Mouse (Mus musculus) right cerebral cortex, postnatal 10 days (tissue): ENCODE data around the gene Zscan21.
"Not testable (repeated sequence)": the region's sequence is repeated elsewhere in the genome, so short reads cannot be mapped to it uniquely, and the experiment has no call there.

ENCODE experiments used
- DNase-seq, 2 experiments: peaks; one replicate each; pipeline ENCODE4 v3.0.0; 2021; ENCODE audit warnings: low spot score in 2 of 2

The Zscan21 gene

DNA sequence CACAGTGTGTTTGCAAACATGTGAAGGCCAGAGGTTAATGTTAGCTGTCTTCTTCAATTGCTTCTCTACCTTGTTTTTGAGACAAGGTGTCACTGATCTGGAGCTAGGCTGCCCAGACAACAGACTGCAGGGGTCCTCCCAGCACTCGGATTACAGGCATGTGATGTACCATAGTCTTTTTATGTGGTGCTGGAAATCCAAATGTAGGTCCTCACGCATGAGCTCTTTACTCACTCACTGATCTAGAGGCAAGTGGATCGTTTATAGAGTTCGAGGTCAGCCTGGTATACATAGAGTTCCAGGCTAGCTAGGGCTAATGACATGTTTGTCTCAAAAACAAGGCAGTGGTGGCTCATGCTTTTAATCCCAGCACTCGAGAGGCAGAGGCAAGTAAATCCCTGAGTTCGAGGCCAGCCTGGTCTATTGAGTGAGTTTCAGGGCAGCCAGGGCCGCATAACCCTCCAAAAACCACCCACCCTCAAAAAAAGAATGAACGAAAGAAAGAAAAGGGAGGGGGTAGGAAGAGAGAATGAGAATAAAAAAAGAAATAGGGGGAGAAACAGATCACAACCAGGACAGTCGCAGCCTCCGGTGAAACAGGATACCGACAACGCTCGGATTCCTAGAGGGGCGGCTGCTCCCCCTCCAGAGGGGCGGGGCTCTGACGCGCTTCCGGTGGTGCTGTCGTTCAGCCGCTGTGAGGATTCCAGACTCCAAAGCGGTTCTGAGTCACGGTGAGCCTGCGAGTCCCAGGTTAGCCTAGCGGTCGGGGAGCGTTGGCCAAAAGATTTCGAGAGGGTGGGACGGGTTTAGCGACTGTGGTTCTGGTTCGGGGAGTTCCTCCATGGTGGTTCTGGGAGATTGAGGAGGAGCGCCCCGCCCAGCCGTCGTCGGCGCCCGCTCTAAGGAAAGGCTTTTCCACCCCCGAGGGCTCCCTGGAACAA is at the start of gene Zscan21:
TSS of gene Zscan21 (plus strand) at position 649 of the 944 bp plus-strand sequence.
- DNase-seq: peak; percentile 92 to 93

DNA sequence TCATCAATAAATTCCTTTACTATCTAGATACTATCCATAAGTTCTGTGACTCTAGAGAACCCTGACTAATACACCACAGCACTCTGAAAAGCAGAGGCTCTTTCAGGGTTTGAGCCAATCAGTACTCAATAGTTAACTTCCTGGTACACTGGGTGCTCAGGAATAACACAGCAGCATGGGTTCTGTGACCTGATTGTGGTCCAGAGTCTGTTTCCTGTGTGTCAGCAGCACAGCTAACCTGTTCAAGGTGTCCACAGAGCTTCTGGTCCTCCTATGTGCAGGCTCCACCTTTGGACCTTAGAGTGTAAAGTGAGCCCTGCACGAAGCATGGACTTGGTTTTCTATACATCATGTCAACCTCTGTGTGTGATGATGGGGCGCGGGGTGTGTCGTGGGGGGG is 42.9 kb upstream of the Zscan21 start:
- DNase-seq: no peak

- DNase-seq: no peak
These were observed 41.0 kb upstream of the Zscan21 start for GRCm38 (mm10) chr5:138075684-138076083.

- DNase-seq: no peak
These were observed 40.6 kb upstream of the Zscan21 start for GRCm38 (mm10) chr5:138076148-138076547.

DNA sequence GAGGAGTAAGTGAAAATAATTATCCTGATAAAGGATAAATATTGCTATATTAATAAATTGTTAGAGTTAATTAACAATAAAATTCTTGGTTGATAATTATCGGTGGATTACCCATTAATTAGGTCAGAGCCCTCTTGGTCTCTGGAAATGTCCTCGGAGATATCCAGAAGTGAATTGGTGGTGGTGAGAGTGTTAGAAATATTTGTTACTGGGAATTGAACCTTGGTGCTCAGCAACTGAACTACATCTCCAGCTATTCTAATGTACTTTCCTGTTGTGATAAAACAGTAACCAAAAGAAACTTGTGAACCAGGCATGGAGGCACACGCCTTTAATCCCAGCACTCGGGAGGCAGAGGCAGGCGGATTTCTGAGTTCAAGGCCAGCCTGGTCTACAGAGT is 36.2 kb upstream of the Zscan21 start:
- no peak for DNase-seq

DNA sequence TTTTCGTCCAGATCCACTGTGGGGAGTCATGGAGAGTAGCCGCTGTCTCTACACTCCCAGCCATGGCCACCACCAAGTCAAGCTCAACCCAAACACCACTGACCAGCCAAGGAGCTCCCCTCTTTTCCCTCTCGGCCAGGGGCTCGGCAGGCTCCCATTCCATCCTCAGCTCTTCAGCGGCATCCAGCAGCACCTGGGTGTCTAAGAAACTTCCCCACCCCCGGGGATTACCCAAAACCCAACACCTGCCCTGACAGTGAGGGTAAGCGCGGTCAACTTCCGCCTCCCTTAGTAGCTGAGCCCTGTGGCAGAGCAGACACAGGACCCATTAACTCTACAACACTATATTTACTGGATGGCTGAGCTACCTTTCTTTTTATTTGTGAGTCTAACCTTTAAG is 35.3 kb upstream of the Zscan21 start:
- DNase-seq: no peak

DNA sequence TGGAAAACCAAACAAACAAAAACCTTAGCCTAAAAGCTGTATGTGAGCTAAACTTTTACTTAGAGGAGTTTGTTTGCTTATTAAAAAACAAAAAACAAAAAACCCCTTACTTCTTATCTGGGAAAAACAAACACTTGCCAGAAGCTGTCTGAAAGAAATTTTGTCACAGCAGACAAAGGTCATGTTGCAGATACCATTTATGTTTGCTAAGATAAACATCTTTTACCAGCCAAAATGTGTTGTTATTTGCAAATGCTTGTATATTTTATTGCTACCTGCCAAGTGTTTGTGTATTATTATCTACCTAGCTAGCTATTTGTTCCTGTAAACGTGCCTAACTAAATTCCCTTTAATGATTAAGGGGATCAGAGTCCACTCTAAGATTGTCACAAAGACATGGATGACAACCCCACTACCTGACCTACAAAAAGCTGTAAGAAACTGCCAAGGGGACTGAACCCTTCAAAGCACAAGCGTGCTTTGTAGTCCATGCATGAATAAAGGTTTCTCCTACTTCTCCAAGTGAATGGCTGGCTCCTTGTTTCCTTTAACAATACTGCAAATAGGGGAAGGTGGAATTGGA is 33.3 kb upstream of the Zscan21 start:
- DNase-seq: no peak

DNA sequence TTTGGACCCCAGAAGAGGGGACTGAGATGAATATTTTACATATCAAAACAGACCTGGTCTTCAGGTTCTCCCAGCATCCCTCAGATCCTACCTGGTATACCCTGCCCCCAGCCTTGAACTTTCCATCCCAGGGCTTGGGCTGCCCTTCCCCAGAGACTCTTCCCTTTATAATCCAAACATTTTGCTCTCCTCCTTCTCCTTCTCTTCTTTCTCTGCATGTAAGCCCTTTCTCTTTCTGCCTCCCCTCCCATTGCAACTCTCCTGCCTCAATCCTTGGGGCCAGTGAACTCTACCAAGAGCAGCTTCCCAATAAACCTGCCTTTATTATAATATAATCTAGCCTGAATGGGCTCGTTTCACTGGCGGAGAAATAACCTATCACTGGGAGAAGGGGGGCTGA is 32.8 kb upstream of the Zscan21 start:
- no peak for DNase-seq

GRCm38 (mm10) chr5:138084507-138084906 is 32.2 kb upstream of the Zscan21 start:
- no peak for DNase-seq

- DNase-seq: peak; percentile 87 to 92
These were observed 31.7 kb upstream of the Zscan21 start, which contains the start of gene Zkscan1 for GRCm38 (mm10) chr5:138084996-138085395. Gene Zkscan1, plus strand, starts transcription at chr5:138085084.

GRCm38 (mm10) chr5:138085421-138085911 is 31.2 kb upstream of the Zscan21 start:
- DNase-seq: peak; percentile 28 to 35

GRCm38 (mm10) chr5:138086842-138087241 is 29.9 kb upstream of the Zscan21 start:
- no peak for DNase-seq

- peak in 1 of 2 experiments; percentile 1 for DNase-seq
These were observed 28.3 kb upstream of the Zscan21 start for GRCm38 (mm10) chr5:138088366-138088765.

DNA sequence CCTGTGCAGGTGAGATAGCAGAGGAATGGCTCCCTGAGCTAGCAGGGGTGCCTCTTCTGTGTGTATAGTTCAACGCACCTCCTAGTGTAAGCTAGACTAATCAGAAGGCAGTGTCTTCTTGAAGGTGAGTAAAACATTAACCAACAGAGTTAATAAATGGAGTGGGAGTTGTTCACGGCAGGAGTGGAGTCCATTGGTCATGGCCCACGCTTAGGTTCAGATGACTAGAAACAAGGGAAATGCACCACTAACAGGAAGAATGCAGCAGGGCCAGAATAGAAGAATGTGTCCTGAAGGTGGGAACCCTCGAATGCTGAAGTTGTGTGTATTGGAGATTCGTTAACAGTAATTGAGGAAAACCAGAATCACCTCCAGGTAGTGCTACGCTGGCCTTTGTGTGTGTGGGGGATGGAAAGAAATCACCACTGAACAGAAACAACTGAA is 27.6 kb upstream of the Zscan21 start:
- no peak for DNase-seq

GRCm38 (mm10) chr5:138090271-138090670 is 26.4 kb upstream of the Zscan21 start:
- DNase-seq: no peak

DNA sequence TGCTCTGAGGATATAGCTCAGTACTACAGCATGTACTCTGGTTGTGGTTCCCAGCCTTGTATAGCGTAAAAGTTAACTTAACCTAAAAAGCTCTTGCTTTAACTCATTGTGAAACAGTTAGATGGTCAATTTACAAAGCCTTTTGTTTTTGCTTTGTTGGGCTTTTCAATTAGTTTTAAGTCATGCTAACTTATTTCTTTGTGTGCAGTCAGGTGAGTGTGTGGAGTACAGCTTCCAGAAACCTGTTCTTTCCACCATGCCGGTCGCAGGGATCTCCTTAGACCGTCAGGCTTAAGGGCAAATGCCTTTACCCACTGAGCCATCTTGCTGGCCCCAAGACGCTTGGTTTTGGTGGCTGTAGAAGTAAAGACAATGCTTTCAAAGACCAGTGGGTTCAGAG is 26.0 kb upstream of the Zscan21 start:
- DNase-seq: no peak

GRCm38 (mm10) chr5:138092771-138093170 is 23.9 kb upstream of the Zscan21 start:
- DNase-seq: no peak

DNA sequence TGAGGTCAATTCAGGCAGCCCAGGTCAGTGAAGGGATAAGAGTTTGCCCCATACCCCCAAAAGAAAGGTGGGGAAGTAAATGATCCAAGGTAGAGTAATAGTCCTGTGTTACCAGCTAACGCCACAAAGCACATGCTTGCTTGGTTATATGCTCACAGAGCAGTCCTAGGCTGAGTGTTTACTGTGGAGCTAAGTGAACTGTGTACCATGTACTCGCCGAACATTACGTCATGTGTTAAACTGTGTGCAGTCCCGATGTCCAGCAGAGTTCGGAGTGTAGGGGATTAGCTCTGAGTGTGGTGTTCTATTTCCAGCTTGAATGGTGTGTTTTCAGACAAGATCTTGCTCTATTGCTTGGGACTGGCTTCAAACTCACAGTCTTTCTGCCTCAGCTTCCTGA is 22.2 kb upstream of the Zscan21 start:
- DNase-seq: no peak

GRCm38 (mm10) chr5:138104976-138105375 is 11.7 kb upstream of the Zscan21 start:
- DNase-seq: no peak

DNA sequence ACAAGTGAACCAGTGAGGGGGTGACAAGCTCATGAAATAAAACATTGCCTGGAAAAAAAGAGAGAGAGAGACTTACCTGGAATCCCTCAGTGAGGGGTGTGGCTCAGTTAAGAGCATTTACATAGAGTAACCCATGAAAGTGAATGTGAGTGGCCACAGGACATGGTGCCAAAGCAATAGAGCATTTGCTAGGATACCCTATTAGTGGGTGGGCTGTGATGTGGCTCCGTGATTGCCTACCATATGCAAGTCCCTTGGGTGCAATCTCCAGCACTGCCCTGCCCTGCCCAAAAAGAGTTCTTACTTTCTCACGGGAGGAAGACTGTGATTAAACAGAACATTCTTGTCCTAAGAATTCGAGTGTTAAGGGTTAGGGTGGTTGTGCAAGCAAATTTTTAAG is 9.6 kb upstream of the Zscan21 start:
- DNase-seq: no peak

DNA sequence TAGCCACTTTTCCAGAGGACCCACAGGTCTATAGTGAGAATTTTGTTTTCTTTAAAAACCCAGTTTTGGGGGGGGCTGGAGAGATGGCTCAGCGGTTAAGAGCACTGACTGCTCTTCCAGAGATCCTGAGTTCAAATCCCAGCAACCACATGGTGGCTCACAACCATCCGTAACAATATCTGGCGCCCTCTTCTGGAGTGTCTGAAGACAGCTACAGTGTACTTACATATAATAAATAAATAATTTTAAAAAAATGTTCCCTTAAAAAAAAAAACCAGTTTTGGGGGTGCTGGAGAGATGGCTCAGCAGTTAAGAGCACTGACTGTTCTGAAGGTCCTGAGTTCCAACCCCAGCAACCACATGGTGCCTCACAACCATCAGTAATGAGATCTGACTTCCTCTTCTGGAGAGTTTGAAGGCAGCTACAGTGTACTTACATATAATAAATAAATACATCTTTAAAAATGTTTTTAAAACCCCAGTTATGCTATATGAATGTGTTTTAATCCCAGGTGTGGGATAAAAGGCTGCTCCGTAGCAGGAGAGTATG is 6.8 kb upstream of the Zscan21 start:
- DNase-seq: not testable (repeated sequence)

DNA sequence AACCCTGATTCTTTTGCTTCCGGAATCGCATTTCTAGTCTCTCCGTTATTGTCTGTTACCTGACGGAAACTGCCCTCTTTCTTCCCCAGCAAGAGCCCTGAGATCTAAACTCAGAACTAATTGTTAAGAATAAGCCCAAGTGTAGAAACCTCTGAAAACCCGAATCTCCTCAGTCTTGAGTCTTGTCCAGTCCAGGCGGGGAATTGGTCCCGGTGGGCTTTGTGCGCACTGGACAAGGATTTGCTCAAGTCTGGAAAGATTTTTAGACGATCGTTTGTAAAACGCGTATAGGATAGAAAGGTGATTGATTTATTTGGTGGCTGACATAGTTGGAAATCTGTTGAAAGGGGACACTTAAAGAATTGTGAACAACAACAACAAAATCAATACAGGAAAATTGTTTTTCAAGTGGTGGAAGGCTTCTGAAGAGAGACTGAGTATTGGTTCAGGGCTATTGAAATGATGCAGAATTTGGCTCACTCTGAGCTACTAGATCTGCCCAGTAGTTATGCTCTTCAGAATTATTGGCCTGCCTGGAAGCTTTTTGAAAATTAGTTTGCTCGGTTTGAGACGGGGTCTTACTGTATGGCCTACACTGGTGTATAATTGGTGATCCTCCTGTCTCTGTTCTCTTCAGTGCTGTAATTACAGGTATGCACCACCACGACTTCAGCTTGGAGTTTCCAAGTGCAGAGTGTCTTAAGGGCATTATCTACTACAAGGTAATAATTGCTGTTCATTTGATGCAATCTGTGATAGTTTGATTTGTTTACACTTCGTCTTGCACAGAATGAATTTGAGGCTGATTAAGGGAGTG is 704 bp downstream of the Zscan21 start:
- no peak for DNase-seq
